Mouse (Mus musculus) lung, adult 2 months (tissue): Measurements from ENCODE around the gene Wdr34.

Source experiments
- CTCF ChIP-seq: fragments of 200-500 bp; IDR thresholded peaks from 2 replicates; pipeline ENCODE4 v1.5.1; 2011; ENCODE audit warnings: mild to moderate bottlenecking, low read length, control low read depth; ENCODE audit not compliant: insufficient read depth
- POLR2A ChIP-seq: fragments of 200-500 bp; IDR thresholded peaks from 2 replicates; pipeline ENCODE4 v1.6.1; 2011; ENCODE audit warnings: low read depth, mild to moderate bottlenecking, control low read depth, low read length, borderline replicate concordance; ENCODE audit errors: extremely low read depth

- TF ChIP-seq CTCF (no peak), POLR2A (no peak)
Measured at GRCm38 (mm10) chr2:30048101-30048501, 580 bp downstream of the Wdr34 start.
